Mouse (Mus musculus): ENCODE results near the gene Fam13a. TPM values are rescaled to one million over a fixed set of nuclear protein-coding genes. Genes with fewer than 3 reads are reported as not detected.

Fam13a gene
- polyA plus RNA-seq, 1 experiment from 2014 or later = 2.4 TPM

DNA sequence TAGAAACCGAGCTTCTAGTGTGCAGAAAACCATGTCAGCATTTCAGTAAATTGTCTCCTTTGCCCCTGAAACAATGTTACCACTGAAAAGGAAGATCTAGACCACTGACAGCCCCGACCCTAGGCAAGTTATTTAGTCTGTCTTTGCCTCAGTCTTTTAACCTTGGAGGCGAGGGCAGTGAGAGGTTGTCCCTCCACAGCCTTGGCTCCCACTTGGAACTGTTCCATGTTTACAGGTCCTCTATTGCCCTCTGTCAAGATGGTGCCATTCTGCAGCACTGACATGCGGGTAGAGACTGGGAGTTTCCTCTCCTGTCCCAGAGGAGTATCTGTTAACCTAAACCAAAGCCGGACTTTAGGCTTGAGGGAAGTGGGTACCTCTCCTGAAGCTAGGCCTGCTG is 111.5 kb downstream of the Fam13a start:
- no peaks in the 10 kb centered on the region for H3K4me1 ChIP-seq (replicated peaks)
- H3K27me3 ChIP-seq = no peaks in the 10 kb centered on the region
- H3K9ac ChIP-seq = no peak overlapping the region
- H3K36me3 ChIP-seq (replicated peaks) = no peaks in the 10 kb centered on the region
- H3K9me3 ChIP-seq (replicated peaks) = no peaks in the 10 kb centered on the region
- H3K27ac ChIP-seq (replicated peaks) = no peak overlapping the region
- ATAC-seq (ENCODE audit: insufficient read depth) = no peak
- H3K4me3 ChIP-seq (replicated peaks) = no peak overlapping the region
- 48% methylated on average over 5 of the region's 5 CpGs for WGBS (ENCODE audit: insufficient replicate concordance)
- H3K4me2 ChIP-seq = no peak overlapping the region

- no peak overlapping the region for H3K4me3 ChIP-seq (replicated peaks)
- WGBS (ENCODE audit: insufficient replicate concordance) = 72% methylated on average over 2 of the region's 2 CpGs
- H3K27ac ChIP-seq (replicated peaks) = no peak overlapping the region
- peaks cover 14% of the 10 kb centered on the region; the same call in 1 of the 2 replicates for H3K27me3 ChIP-seq
- no peak overlapping the region for H3K4me2 ChIP-seq
- no peak for ATAC-seq (ENCODE audit: insufficient read depth)
- no peaks in the 10 kb centered on the region for H3K9me3 ChIP-seq (replicated peaks)
- H3K9ac ChIP-seq = no peak overlapping the region
- H3K36me3 ChIP-seq (replicated peaks) = no peaks in the 10 kb centered on the region
- no peaks in the 10 kb centered on the region for H3K4me1 ChIP-seq (replicated peaks)
Measured at GRCm38 (mm10) chr6:58907791-58908190, 116.6 kb downstream of the Fam13a start.

DNA sequence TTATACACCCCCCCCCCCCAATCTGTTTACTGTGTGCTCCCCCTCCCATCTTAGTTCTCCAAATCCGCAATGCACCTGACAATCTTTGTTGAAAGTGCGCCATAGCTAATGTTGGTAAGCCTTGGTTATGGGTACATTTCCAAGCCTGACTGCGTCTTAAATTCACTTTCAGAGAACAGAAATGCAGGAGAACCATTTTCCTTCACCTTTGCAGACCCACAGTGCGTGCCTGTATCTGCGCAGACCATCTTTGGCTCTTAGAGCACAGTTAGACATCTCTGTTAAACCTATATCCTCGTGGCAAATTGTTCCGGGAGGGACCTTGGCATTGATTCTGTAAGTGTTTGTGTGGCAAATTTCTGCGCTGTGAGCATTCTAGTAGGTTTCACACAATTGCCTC is 117.0 kb downstream of the Fam13a start:
- Histone ChIP-seq H3K4me3 (replicated peaks) (no peak overlapping the region), H3K27ac (replicated peaks) (no peak overlapping the region), H3K4me2 (no peak overlapping the region), H3K36me3 (replicated peaks) (no peaks in the 10 kb centered on the region), H3K9me3 (replicated peaks) (no peaks in the 10 kb centered on the region), H3K27me3 (peaks cover 14% of the 10 kb centered on the region; the same call in 1 of the 2 replicates), H3K4me1 (replicated peaks) (no peaks in the 10 kb centered on the region), H3K9ac (no peak overlapping the region)
- ATAC-seq (ENCODE audit: insufficient read depth) = no peak
- WGBS (ENCODE audit: insufficient replicate concordance) = 73% methylated on average over 8 of the region's 8 CpGs

DNA sequence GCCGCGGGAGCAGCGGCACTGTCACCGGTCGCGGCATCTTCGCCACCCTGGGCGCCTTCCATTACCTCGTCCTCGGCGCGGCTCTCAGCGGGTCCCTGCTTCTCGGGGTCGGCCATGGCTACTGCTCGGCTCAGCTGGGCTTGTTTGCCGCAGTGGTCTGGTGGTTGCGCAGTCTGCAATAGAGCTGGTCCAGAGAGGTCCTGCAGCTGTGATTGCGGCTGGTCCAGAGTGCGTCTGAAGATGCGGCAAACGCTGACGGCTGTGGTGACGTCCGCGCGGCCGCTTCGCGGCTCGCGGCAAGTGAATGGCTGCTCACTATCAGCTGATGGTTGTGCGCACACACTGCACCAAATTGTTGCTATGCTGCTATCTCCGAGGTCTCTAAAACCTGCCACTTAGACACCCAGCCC is 117.5 kb downstream of the Fam13a start, which contains the start of gene Nap1l5:
Nap1l5 (minus strand) TSS at position 225 of the 410 bp plus-strand sequence.
- H3K9me3 ChIP-seq (replicated peaks) = no peaks in the 10 kb centered on the region
- WGBS (ENCODE audit: insufficient replicate concordance) = 55% methylated on average over 34 of the region's 34 CpGs
- no peak within 1 kb of the TSS for H3K27ac ChIP-seq (replicated peaks)
- H3K4me2 ChIP-seq = peak within 1 kb of the TSS; percentile 43
- peaks cover 14% of the 10 kb centered on the region; the same call in 1 of the 2 replicates for H3K27me3 ChIP-seq
- no peaks in the 10 kb centered on the region for H3K36me3 ChIP-seq (replicated peaks)
- H3K4me1 ChIP-seq (replicated peaks) = no peaks in the 10 kb centered on the region
- H3K9ac ChIP-seq = no peak within 1 kb of the TSS
- peak within 1 kb of the TSS; percentile 18; the same call in 1 of the 2 replicates for H3K4me3 ChIP-seq (replicated peaks)
- no peak for ATAC-seq (ENCODE audit: insufficient read depth)

GRCm38 (mm10) chr6:58904551-58904950 is 119.8 kb downstream of the Fam13a start:
- 37% methylated on average over 3 of the region's 3 CpGs for WGBS (ENCODE audit: insufficient replicate concordance)
- Histone ChIP-seq H3K4me1 (replicated peaks) (no peaks in the 10 kb centered on the region), H3K4me2 (no peak overlapping the region), H3K9ac (no peak overlapping the region), H3K36me3 (replicated peaks) (no peaks in the 10 kb centered on the region), H3K4me3 (replicated peaks) (no peak overlapping the region), H3K9me3 (replicated peaks) (no peaks in the 10 kb centered on the region), H3K27me3 (peaks cover 14% of the 10 kb centered on the region; the same call in 1 of the 2 replicates), H3K27ac (replicated peaks) (no peak overlapping the region)
- no peak for ATAC-seq (ENCODE audit: insufficient read depth)

DNA sequence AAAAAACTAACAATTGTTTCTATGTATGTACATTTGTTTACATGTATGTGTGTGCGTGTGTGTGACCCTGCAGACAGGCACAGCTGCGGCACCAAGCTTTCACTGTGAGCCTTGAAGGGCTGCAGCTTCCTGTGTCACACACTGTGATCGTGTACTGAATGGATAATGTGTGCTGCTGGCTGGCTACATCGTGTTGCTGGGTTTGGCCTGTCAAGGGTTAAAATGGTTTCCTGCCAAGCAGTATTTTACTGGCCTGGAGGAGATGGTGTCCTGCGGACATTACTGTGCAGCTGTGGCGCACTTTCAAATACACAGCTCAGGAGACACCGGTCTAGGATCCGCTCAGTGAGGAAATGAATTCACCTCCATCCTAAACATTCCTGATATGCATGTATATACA is 121.2 kb downstream of the Fam13a start:
- 35% methylated on average over 8 of the region's 8 CpGs for WGBS (ENCODE audit: insufficient replicate concordance)
- H3K4me3 ChIP-seq (replicated peaks) = no peak overlapping the region
- no peak for ATAC-seq (ENCODE audit: insufficient read depth)

DNA sequence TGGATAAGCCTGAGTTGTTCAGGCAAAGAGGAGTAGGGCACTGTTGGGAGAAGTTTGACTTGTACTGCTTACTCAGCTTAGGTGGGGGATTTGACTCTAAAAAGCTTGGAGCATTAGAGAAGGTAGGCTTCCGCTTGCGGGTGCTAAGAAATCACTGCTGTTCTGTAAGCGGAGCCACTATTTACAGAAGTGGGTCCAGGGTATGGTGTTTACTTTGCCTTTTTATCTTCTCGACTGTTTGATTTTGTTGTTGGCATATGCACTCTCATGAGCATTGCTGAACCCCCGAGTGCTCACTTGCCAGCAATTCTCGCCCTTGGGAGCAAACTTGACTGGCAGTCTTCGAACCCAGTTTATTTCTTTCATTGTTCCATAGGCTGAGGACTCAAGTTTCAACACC is 123.8 kb downstream of the Fam13a start:
- Histone ChIP-seq H3K4me3 (replicated peaks) (no peak overlapping the region), H3K4me2 (no peak overlapping the region), H3K9me3 (replicated peaks) (no peaks in the 10 kb centered on the region), H3K4me1 (replicated peaks) (no peaks in the 10 kb centered on the region), H3K27ac (replicated peaks) (no peak overlapping the region), H3K36me3 (replicated peaks) (no peaks in the 10 kb centered on the region), H3K9ac (no peak overlapping the region), H3K27me3 (no peaks in the 10 kb centered on the region)
- 69% methylated on average over 7 of the region's 7 CpGs for WGBS (ENCODE audit: insufficient replicate concordance)
- ATAC-seq (ENCODE audit: insufficient read depth) = no peak

More for the DNA sequence above, 121.2 kb downstream of the Fam13a start:
- no peak overlapping the region for H3K9ac ChIP-seq
- H3K27me3 ChIP-seq = peaks cover 14% of the 10 kb centered on the region; the same call in 1 of the 2 replicates
- H3K36me3 ChIP-seq (replicated peaks) = no peaks in the 10 kb centered on the region
- H3K4me2 ChIP-seq = no peak overlapping the region
- no peaks in the 10 kb centered on the region for H3K4me1 ChIP-seq (replicated peaks)
- no peak overlapping the region for H3K27ac ChIP-seq (replicated peaks)
- no peaks in the 10 kb centered on the region for H3K9me3 ChIP-seq (replicated peaks)

DNA sequence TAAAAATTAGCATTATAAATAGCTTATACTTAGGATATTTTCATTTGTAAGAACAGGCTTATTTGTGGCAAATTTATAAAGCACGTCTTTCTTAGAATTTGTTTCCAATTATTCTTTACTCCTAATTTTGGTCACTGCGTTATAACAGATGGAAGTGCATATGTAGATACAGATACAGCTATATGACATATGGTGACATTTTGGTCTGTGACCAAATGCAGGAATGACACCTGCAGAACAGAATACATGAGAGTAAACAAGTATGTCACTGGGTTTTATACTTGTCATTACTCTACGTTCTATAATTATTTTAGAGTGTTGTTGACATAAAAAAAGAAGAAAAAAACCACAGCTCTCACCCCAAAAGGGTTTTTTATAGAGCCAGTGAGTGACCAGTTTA is 125.3 kb downstream of the Fam13a start:
- Histone ChIP-seq H3K4me2 (no peak overlapping the region), H3K27me3 (no peaks in the 10 kb centered on the region), H3K36me3 (replicated peaks) (no peaks in the 10 kb centered on the region), H3K9me3 (replicated peaks) (no peaks in the 10 kb centered on the region), H3K27ac (replicated peaks) (no peak overlapping the region), H3K9ac (no peak overlapping the region), H3K4me1 (replicated peaks) (no peaks in the 10 kb centered on the region), H3K4me3 (replicated peaks) (no peak overlapping the region)
- WGBS (ENCODE audit: insufficient replicate concordance) = 71% methylated on average over 3 of the region's 3 CpGs
- no peak for ATAC-seq (ENCODE audit: insufficient read depth)

DNA sequence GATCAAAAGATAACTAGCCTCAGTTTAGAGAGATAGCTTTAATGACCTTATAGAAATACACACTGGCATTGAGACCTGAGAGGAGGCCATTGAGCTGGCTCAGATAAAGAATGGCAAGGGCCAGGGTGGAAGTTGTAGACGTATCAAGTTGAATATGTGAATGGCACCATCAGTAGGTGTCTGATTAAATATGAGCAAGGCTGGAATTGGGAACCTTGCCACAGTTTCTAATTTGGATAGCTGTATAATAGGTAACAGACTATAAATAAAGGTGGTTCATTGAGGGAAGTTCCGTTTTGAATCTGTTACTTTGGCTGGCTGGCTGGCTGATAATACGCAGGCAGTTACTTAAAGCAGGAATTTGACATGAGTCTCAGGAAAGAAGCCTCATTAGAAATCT is 127.7 kb downstream of the Fam13a start:
- no peak for ATAC-seq (ENCODE audit: insufficient read depth)
- H3K27me3 ChIP-seq = no peaks in the 10 kb centered on the region
- 64% methylated on average over 3 of the region's 3 CpGs for WGBS (ENCODE audit: insufficient replicate concordance)

DNA sequence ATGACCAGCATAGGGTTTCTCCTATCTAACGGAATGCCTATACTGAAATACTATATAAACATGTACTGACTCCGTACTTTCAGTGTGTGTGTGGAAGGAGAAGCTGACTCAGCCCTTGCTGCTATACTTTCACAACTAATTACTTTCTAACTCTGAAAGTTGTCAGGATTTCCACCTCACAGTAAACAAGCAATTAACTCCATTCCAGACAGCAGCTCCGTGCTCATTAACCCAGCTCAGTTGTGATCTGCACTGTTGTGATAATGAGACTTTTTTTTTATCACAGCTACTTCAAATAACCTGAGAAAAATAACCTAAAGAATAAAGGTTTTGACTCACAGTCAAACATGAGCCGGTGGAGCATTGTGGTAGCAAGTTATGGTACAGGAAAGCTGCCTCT is 129.4 kb downstream of the Fam13a start:
- H3K4me1 ChIP-seq (replicated peaks) = no peaks in the 10 kb centered on the region
- H3K27ac ChIP-seq (replicated peaks) = no peak overlapping the region
- no peak for ATAC-seq (ENCODE audit: insufficient read depth)
- H3K27me3 ChIP-seq = no peaks in the 10 kb centered on the region
- no peaks in the 10 kb centered on the region for H3K36me3 ChIP-seq (replicated peaks)
- no peak overlapping the region for H3K4me2 ChIP-seq
- H3K4me3 ChIP-seq (replicated peaks) = no peak overlapping the region
- no peaks in the 10 kb centered on the region for H3K9me3 ChIP-seq (replicated peaks)
- H3K9ac ChIP-seq = no peak overlapping the region
- 67% methylated on average over 4 of the region's 4 CpGs for WGBS (ENCODE audit: insufficient replicate concordance)

More for the DNA sequence above, 127.7 kb downstream of the Fam13a start:
- Histone ChIP-seq H3K9me3 (replicated peaks) (no peaks in the 10 kb centered on the region), H3K4me1 (replicated peaks) (no peaks in the 10 kb centered on the region), H3K4me2 (no peak overlapping the region), H3K9ac (no peak overlapping the region), H3K36me3 (replicated peaks) (no peaks in the 10 kb centered on the region), H3K4me3 (replicated peaks) (no peak overlapping the region), H3K27ac (replicated peaks) (no peak overlapping the region)

DNA sequence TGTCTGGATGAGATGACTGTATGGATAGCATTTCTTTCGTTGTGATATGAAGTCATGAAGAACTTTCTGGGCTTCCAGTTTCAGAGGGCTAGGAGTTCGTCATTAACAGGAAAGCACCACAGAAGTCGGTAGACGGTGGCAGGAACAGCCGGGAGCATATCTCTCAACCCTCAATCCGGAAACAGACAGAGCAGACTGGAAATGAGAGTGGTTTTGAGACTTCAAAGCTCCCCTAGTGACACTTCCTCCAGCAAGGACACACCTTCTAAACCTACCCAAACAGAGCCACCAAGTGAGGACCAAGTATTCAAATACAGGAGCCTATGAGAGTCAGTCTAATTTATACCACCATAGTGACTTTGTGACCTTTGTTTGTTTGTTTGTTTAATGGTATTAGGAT is 131.0 kb downstream of the Fam13a start:
- ATAC-seq (ENCODE audit: insufficient read depth) = no peak
- H3K9ac ChIP-seq = no peak overlapping the region
- H3K9me3 ChIP-seq (replicated peaks) = no peaks in the 10 kb centered on the region
- H3K4me1 ChIP-seq (replicated peaks) = no peaks in the 10 kb centered on the region
- no peak overlapping the region for H3K4me3 ChIP-seq (replicated peaks)
- no peak overlapping the region for H3K27ac ChIP-seq (replicated peaks)
- no peaks in the 10 kb centered on the region for H3K27me3 ChIP-seq
- no peak overlapping the region for H3K4me2 ChIP-seq
- no peaks in the 10 kb centered on the region for H3K36me3 ChIP-seq (replicated peaks)
- WGBS (ENCODE audit: insufficient replicate concordance) = 35% methylated on average over 6 of the region's 6 CpGs

- no peaks in the 10 kb centered on the region; the same call in 1 of the 2 replicates for H3K36me3 ChIP-seq (replicated peaks)
- no peaks in the 10 kb centered on the region for H3K27me3 ChIP-seq
- 27% methylated on average over 3 of the region's 3 CpGs for WGBS (ENCODE audit: insufficient replicate concordance)
- no peak for ATAC-seq (ENCODE audit: insufficient read depth)
- no peaks in the 10 kb centered on the region for H3K9me3 ChIP-seq (replicated peaks)
- H3K4me3 ChIP-seq (replicated peaks) = no peak overlapping the region
- H3K4me2 ChIP-seq = no peak overlapping the region
- no peak overlapping the region for H3K27ac ChIP-seq (replicated peaks)
- no peak overlapping the region for H3K9ac ChIP-seq
- H3K4me1 ChIP-seq (replicated peaks) = no peaks in the 10 kb centered on the region
Measured at GRCm38 (mm10) chr6:58889917-58890316, 134.4 kb downstream of the Fam13a start.

Measured in liver, embryonic 15.5 days (tissue).